Mouse (Mus musculus) heart, embryonic 12.5 days (tissue): ENCODE data around the gene 4931406C07Rik. TPM values are rescaled to one million over a fixed set of nuclear protein-coding genes. Genes with fewer than 3 reads are reported as not detected.

Source experiments
- ATAC-seq: fragments of 200-750 bp; cut with Nextera tagmentation; 2 replicates; pipeline ENCODE4 v1.8.0; 2017; ENCODE audit warnings: moderate TSS enrichment, moderate library complexity; ENCODE audit not compliant: insufficient number of reproducible peaks, low FRiP score
- H3K27ac ChIP-seq: fragments of 300-500 bp; sonication (generic); 2 replicates; pipeline ENCODE4 v1.5.1; 2016; ENCODE audit warnings: mild to moderate bottlenecking, moderate library complexity; ENCODE audit not compliant: poor library complexity, severe bottlenecking
- H3K27me3 ChIP-seq: fragments of 300-500 bp; sonication (generic); replicated peaks from 2 replicates; pipeline ENCODE4 v1.6.1; 2016; ENCODE audit warnings: mild to moderate bottlenecking, moderate library complexity
- H3K36me3 ChIP-seq: fragments of 300-500 bp; sonication (generic); 2 replicates; pipeline ENCODE4 v1.6.1; 2016; ENCODE audit warnings: mild to moderate bottlenecking, moderate library complexity
- H3K4me1 ChIP-seq: fragments of 300-500 bp; sonication (generic); replicated peaks from 2 replicates; pipeline ENCODE4 v1.6.1; 2016; ENCODE audit warnings: mild to moderate bottlenecking
- H3K4me2 ChIP-seq: fragments of 300-500 bp; sonication (generic); 2 replicates; pipeline ENCODE4 v1.6.1; 2016; ENCODE audit warnings: mild to moderate bottlenecking, moderate library complexity
- H3K4me3 ChIP-seq: fragments of 300-500 bp; sonication (generic); 2 replicates; pipeline ENCODE4 v1.5.1; 2016; ENCODE audit warnings: mild to moderate bottlenecking
- H3K9ac ChIP-seq: fragments of 300-500 bp; sonication (generic); 2 replicates; pipeline ENCODE4 v1.6.1; 2016; ENCODE audit warnings: mild to moderate bottlenecking, moderate library complexity
- H3K9me3 ChIP-seq: fragments of 300-500 bp; sonication (generic); replicated peaks from 2 replicates; pipeline ENCODE4 v1.6.1; 2016; ENCODE audit warnings: mild to moderate bottlenecking, moderate library complexity
- WGBS: fragments of 180-500 bp; shearing (Covaris S2); methylation state at CpG from one replicate; pipeline ENCODE4 v1.1.7; 2016; 5-methylcytosine and 5-hydroxymethylcytosine counted together
- polyA plus RNA-seq: library from polyadenylated mRNA; unstranded; fragments of >200 nt; fragmentation: Nextera tagmentation; extraction: Ambion mirVana; gene quantifications from 2 replicates; pipeline ENCODE4 v1.2.1, GENCODE M21; 2016

4931406C07Rik gene
- polyA plus RNA-seq, 1 experiment from 2014 or later = 6.3 TPM

DNA sequence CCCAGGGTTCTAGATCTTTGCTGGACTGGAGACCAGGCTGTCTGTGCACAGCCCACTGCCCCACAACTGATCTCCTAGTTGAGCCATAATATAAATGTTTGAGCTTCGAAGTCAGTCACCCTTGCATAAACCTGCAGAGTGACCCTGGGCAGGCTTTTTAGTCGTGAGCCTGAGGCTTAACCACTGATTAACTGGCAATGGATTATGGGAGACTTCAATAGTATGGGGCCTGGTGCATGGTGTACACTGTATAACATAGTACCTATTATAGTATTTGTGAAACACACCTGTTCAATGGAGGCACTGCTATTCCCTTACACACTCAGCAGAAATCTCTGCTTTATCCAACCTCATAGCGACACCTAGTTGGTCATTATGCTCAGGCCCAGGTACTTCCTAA, 50.0 kb downstream of the 4931406C07Rik start:
- ATAC-seq = no peak
- peaks cover 14% of the 10 kb centered on the region for H3K36me3 ChIP-seq
- H3K9me3 ChIP-seq = no peaks in the 10 kb centered on the region

DNA sequence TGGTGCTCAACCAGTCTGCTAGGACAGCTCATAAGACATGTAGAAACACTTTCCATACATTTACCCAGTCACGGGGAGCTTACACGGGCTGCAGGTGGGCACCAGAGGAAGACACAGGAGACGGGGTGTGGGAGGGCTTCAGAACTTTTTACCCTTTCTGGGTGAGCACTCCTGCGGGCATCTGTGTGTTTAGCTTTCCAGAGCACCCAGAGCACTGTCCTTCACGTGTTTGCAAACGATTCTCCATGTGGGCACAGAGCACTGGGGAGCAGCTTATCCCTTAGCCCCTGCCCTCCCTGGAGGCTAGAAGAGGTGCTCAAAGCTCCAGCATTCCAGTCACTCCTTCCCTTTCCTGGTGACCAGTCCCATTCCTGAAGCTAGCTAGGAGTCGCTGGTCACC, 51.7 kb downstream of the 4931406C07Rik start:
- no peaks in the 10 kb centered on the region for H3K27me3 ChIP-seq
- no peaks in the 10 kb centered on the region for H3K36me3 ChIP-seq
- no peaks in the 10 kb centered on the region for H3K9me3 ChIP-seq
- peaks cover 6% of the 10 kb centered on the region; the same call in 1 of the 2 replicates for H3K4me1 ChIP-seq
- no peak for ATAC-seq
- WGBS = 81% methylated on average over 7 of the region's 7 CpGs
- no peak overlapping the region for H3K4me3 ChIP-seq
- no peak overlapping the region for H3K4me2 ChIP-seq
- no peak overlapping the region for H3K27ac ChIP-seq
- no peak overlapping the region for H3K9ac ChIP-seq

More for the DNA sequence above, 50.0 kb downstream of the 4931406C07Rik start:
- 80% methylated on average over 3 of the region's 3 CpGs for WGBS
- no peaks in the 10 kb centered on the region for H3K4me1 ChIP-seq
- no peak overlapping the region for H3K27ac ChIP-seq
- H3K4me3 ChIP-seq = no peak overlapping the region
- H3K4me2 ChIP-seq = no peak overlapping the region
- no peaks in the 10 kb centered on the region for H3K27me3 ChIP-seq
- H3K9ac ChIP-seq = no peak overlapping the region

DNA sequence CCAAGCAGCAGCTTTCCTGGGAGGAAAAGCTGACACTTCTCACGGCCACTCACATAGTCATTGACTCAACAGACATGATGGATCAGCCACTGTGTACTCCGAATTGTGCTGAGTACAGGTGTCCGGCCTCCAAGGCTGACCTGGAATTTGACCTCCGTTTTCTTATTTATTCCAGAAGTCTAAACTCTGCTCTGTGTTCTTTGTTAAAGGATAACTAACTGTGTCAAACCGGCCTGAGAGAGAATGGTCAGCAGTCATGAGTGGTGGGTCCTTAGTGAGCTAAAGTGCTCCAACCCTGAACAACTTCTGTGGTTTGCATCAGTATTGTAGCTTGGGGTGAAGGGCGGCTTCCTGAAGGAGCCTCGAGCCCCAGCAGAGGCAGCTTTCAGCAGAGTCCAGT, 54.1 kb downstream of the 4931406C07Rik start:
- no peaks in the 10 kb centered on the region for H3K27me3 ChIP-seq
- WGBS = 78% methylated on average over 7 of the region's 7 CpGs
- no peak overlapping the region for H3K4me2 ChIP-seq
- H3K27ac ChIP-seq = no peak overlapping the region
- no peak overlapping the region for H3K4me3 ChIP-seq
- H3K36me3 ChIP-seq = no peaks in the 10 kb centered on the region
- no peak overlapping the region for H3K9ac ChIP-seq
- ATAC-seq = no peak
- peaks cover 6% of the 10 kb centered on the region; the same call in 1 of the 2 replicates for H3K4me1 ChIP-seq
- no peaks in the 10 kb centered on the region for H3K9me3 ChIP-seq

DNA sequence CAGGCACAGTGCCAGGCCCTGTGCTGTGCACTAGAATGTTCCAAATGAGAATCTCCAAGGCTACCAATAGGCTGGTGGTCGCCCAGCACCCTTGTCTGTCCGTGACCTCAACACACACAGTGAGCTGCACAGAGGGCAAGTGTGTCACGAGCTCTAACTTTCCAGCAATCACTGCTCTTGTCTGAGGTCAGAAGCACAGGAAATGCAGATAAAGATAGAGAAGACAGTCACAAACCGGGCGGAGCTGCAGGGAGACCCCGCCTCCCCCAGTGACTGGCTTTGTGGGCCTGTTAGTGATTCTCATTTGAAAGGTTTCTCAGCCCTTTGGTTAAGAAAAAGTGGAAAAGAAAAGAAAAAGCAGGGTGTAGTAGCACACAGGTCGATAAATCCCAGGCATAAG, 55.9 kb downstream of the 4931406C07Rik start:
- no peak overlapping the region for H3K4me2 ChIP-seq
- 55% methylated on average over 7 of the region's 7 CpGs for WGBS
- H3K9me3 ChIP-seq = no peaks in the 10 kb centered on the region
- H3K36me3 ChIP-seq = no peaks in the 10 kb centered on the region
- H3K27me3 ChIP-seq = no peaks in the 10 kb centered on the region
- peaks cover 6% of the 10 kb centered on the region; the same call in 1 of the 2 replicates for H3K4me1 ChIP-seq
- ATAC-seq = no peak
- no peak overlapping the region for H3K4me3 ChIP-seq
- H3K27ac ChIP-seq = no peak overlapping the region
- no peak overlapping the region for H3K9ac ChIP-seq

DNA sequence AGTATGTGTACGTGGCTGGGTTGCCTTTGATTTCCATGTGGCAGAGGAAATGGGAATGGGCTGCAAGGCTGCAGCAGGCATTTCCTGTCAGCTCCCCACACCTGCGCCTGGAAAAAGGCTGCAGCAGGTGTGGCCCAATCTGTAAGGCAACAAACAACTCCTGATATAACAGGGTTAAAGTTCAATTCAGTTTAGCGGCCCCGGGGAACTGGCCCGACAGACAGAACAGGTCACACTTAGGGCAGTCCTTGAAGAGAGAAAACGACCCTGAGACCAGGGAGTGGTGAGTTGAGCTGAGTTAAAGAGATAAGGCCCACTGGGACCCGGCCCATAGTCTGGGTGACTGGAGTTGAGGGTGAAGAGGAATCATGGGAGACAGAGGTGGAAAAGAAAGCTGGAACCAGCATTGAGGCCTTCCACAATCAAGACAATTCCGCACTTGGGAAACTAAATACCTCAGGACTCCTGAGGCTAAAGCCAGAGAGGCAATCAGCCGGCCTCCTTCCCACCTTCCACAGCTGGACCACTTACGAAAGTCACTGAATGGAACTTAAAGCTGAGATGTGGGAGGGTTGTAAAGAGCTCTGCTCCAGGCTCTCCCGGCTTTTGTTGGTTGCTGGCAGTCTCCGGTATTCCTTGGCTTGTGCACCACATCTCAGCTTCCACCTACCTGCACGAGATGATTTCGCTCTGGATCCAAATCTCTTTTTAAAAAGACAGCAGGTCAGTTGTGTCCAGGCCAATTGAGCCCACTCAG, 60.8 kb downstream of the 4931406C07Rik start:
- H3K27me3 ChIP-seq = no peaks in the 10 kb centered on the region
- H3K27ac ChIP-seq = no peak overlapping the region
- H3K36me3 ChIP-seq = no peaks in the 10 kb centered on the region
- 62% methylated on average over 14 of the region's 14 CpGs for WGBS
- H3K4me3 ChIP-seq = no peak overlapping the region
- no peak overlapping the region for H3K4me2 ChIP-seq
- no peak overlapping the region for H3K9ac ChIP-seq
- H3K4me1 ChIP-seq = peaks cover 6% of the 10 kb centered on the region; the same call in 1 of the 2 replicates
- no peak for ATAC-seq
- no peaks in the 10 kb centered on the region for H3K9me3 ChIP-seq

DNA sequence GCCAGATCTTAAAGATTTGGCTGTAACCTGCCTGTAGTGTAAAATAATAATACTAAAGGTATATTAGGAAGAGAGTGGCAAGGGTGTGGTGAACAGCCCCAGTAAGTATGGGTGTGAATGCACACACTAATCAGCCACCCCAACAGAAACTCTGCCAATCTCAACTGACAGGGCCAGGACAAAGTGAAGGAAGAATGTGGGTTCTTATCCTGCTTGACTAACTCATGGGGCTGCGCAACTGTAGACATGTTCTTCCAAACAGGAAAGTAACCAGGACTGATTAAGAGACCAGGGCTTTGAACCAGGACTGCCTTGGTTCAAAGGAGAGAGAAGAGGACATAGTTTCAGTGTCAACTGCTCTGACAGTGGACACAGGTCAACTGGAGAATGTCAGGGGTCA, 64.1 kb downstream of the 4931406C07Rik start:
- Histone ChIP-seq H3K4me2 (no peak overlapping the region), H3K9ac (no peak overlapping the region), H3K27me3 (no peaks in the 10 kb centered on the region), H3K4me3 (no peak overlapping the region), H3K36me3 (no peaks in the 10 kb centered on the region), H3K9me3 (no peaks in the 10 kb centered on the region), H3K4me1 (peaks cover 21% of the 10 kb centered on the region), H3K27ac (no peak overlapping the region)
- no peak for ATAC-seq
- WGBS = 71% methylated on average over 1 of the region's 1 CpGs

DNA sequence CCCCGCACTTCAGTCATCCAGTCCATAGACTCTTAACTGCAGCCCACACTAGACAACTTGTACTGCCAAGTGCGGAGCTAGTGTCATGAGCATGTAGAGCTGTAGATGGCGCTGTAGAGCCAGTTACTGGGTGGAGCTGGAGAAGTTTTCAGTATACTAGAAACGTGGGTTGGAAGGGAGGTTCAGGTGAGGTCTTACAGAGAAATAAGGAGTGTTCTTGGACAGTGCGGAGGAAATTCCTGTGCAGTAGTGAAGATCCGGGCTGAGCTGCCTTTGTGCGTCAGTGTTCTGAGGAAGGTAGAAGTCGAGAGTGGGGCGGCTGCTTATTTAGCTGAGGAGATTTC, 64.7 kb downstream of the 4931406C07Rik start:
- Histone ChIP-seq H3K4me3 (no peak overlapping the region), H3K4me1 (peaks cover 21% of the 10 kb centered on the region), H3K27ac (no peak overlapping the region), H3K27me3 (no peaks in the 10 kb centered on the region), H3K9ac (no peak overlapping the region), H3K9me3 (no peaks in the 10 kb centered on the region), H3K36me3 (no peaks in the 10 kb centered on the region), H3K4me2 (no peak overlapping the region)
- 44% methylated on average over 9 of the region's 9 CpGs for WGBS
- ATAC-seq = no peak

DNA sequence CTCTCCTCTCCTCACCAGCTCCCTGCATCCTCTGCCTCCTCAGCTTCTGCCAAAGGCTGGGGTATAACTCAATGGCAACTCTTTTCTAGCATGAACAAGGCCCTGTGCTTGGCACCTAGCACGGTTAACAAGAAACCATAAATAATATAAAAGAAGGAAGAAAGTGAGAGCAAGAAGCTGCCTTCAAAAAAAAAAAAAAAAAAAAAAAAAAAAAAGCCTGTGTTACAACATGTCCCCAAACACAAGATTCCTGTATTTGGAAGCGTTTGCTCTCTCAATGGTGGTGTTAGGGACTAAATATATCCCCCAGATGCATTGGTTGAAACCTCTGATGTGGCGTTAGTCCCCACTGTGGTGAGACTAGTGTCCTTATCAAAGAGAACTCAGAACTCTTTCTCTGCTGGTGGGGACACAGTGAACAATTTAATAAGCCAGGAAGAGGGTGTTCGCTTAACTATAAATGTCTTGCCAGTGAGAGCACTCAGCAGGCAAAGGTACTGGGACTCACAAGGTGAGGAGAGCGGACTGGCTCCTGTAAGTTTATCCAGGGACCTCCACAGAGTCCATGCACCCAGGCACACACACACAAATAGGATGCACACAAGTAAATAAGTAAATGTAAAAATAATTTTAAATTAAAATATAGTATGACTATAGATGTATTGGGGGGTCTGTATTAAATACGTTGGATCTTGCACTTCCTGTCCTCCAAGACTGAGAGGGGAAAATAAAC, 65.2 kb downstream of the 4931406C07Rik start:
- Histone ChIP-seq H3K9ac (no peak overlapping the region), H3K4me1 (peaks cover 21% of the 10 kb centered on the region), H3K4me2 (no peak overlapping the region), H3K36me3 (no peaks in the 10 kb centered on the region), H3K9me3 (no peaks in the 10 kb centered on the region), H3K27me3 (no peaks in the 10 kb centered on the region), H3K4me3 (no peak overlapping the region), H3K27ac (no peak overlapping the region)
- no peak for ATAC-seq
- 58% methylated on average over 6 of the region's 6 CpGs for WGBS

DNA sequence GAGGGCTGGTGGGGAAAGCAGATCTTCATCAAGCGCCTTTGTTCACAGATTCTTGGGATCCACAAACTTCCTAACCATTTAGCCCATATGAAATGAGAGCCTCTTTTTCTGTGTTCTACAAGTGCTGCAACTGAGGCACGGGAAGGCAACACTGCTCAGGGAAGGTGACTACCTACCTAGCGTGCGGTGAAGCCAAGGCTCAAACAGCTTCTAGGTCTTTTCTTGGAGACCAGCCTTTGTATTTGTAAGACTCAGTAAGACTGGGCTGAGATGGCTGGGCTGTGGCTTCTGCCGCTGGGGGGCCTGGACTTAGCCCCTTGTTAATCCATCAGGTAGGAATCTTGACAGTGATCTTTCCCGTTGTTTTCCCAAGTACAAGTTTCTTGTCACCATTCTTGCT, 66.2 kb downstream of the 4931406C07Rik start:
- H3K27me3 ChIP-seq = no peaks in the 10 kb centered on the region
- H3K9ac ChIP-seq = no peak overlapping the region
- no peak overlapping the region for H3K4me3 ChIP-seq
- H3K9me3 ChIP-seq = no peaks in the 10 kb centered on the region
- no peak overlapping the region for H3K4me2 ChIP-seq
- no peaks in the 10 kb centered on the region for H3K36me3 ChIP-seq
- WGBS = 87% methylated on average over 6 of the region's 6 CpGs
- no peak for ATAC-seq
- no peak overlapping the region for H3K27ac ChIP-seq
- peaks cover 21% of the 10 kb centered on the region for H3K4me1 ChIP-seq

DNA sequence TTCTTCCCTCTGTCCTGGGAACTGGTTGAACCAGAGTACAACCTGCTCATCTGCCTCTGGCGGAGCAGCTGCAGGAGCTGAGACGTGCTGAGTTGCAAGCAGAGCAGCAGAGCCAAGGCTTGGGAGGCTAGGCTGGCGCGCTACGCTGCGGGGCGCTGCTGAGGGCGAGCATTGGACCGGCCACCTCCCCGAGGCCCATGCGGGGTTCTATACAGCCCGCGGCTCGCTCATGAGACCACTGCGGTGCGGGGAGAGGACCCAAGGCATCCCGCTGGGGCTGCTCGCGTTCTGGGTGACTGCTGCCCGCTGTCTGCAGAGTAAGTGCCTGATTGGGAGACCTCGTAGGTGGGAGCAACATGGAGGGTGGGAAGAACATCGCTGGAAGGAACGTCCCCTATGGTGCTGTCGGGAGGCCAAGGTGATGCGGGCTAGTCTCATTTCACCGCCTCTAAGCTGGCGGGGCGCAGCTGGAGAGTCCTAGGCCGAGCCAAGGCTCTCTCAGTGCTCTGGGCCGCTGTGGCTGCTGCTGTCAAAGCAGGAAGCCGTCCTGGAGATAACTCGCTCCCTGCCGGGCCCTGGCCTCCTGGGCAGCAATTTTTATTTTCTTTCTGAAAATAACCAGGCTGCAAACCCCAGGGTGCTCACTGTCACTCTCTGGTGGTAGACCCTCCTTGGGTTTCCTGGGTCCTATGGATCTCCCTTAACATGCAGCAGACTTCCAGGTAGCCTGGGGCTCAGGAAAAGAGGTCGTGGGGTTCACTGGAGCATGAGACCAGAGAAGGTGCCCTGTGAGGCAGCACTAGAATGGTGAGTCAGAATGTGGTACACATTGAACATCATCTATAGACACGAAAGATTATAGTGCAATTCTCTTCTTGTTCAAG, 67.0 kb downstream of the 4931406C07Rik start, which contains the start of gene Vstm5:
TSS of gene Vstm5 (plus strand) at position 4 of the 884 bp plus-strand sequence.
- H3K4me2 ChIP-seq = peak within 1 kb of the TSS; percentile 92
- H3K4me1 ChIP-seq = peaks cover 21% of the 10 kb centered on the region
- H3K27me3 ChIP-seq = no peaks in the 10 kb centered on the region
- 3% methylated on average over 35 of the region's 35 CpGs for WGBS
- no peaks in the 10 kb centered on the region for H3K36me3 ChIP-seq
- H3K9ac ChIP-seq = peak within 1 kb of the TSS; percentile 77
- H3K4me3 ChIP-seq = peak within 1 kb of the TSS; percentile 56
- H3K9me3 ChIP-seq = no peaks in the 10 kb centered on the region
- peak; percentile 70 for ATAC-seq
- H3K27ac ChIP-seq = peak within 1 kb of the TSS; percentile 53
